Mouse (Mus musculus): Measurements from ENCODE around the gene Mast4. TPM values are rescaled to one million over a fixed set of nuclear protein-coding genes. Genes with fewer than 3 reads are reported as not detected.

The Mast4 gene
- total and polyA plus RNA-seq, 3 experiments, result 2.7 to 7.0 TPM; not detected in 1

GRCm38 (mm10) chr13:103205191-103205590 lies 129.1 kb downstream of the Mast4 start:
- TF ChIP-seq MYC (IDR thresholded peaks at IDR 0.05; ENCODE audit: low read depth, low read length) (no peak), EP300 (IDR thresholded peaks at IDR 0.05; ENCODE audit: low read depth in 1 of 2, low read length in 2 of 2) (no peak), JUND (IDR thresholded peaks at IDR 0.05; ENCODE audit: low read depth, low read length) (no peak), CHD2 (IDR thresholded peaks at IDR 0.05; ENCODE audit: low read length) (no peak), ZKSCAN1 (IDR thresholded peaks at IDR 0.05; ENCODE audit: low read depth, low read length) (no peak), MAZ (IDR thresholded peaks at IDR 0.05; ENCODE audit: low read depth, low read length) (no peak)
- H3K27me3 ChIP-seq (ENCODE audit: control insufficient read depth in 1 of 2, insufficient read depth in 2 of 2, low read length in 2 of 2), result no peaks in the 10 kb centered on the region
- no peak overlapping the region for H3K9ac ChIP-seq (ENCODE audit: control insufficient read depth, low read depth, low read length, poor library complexity, severe bottlenecking)
- H3K9me3 ChIP-seq (replicated peaks; ENCODE audit: insufficient read depth, low read length), result no peaks in the 10 kb centered on the region
- H3K36me3 ChIP-seq (ENCODE audit: control insufficient read depth in 1 of 2, insufficient read depth in 2 of 2, low read length in 2 of 2), result no peaks in the 10 kb centered on the region
- no peaks in the 10 kb centered on the region for H3K79me2 ChIP-seq (ENCODE audit: control insufficient read depth, insufficient read depth, low read length, poor library complexity)
- no peak overlapping the region for H3K4me3 ChIP-seq (ENCODE audit: control insufficient read depth in 1 of 2, insufficient read depth in 1 of 2, low read depth in 2 of 2, low read length in 2 of 2)
- H3K27ac ChIP-seq (ENCODE audit: control insufficient read depth, low read depth, low read length), result no peak overlapping the region
- no peaks in the 10 kb centered on the region for H3K4me1 ChIP-seq (ENCODE audit: control insufficient read depth in 1 of 2, insufficient read depth in 2 of 2, low read length in 2 of 2)
- DNase-seq (ENCODE audit: low read depth, low spot score), result no peak

GRCm38 (mm10) chr13:103203376-103203895 lies 130.9 kb downstream of the Mast4 start:
- DNase-seq (ENCODE audit: low read depth, low spot score), result no peak
- Histone ChIP-seq H3K9me3 (replicated peaks; ENCODE audit: insufficient read depth, low read length) (no peaks in the 10 kb centered on the region), H3K9ac (ENCODE audit: control insufficient read depth, low read depth, low read length, poor library complexity, severe bottlenecking) (no peak overlapping the region), H3K27me3 (ENCODE audit: control insufficient read depth in 1 of 2, insufficient read depth in 2 of 2, low read length in 2 of 2) (no peaks in the 10 kb centered on the region), H3K4me3 (ENCODE audit: control insufficient read depth in 1 of 2, insufficient read depth in 1 of 2, low read depth in 2 of 2, low read length in 2 of 2) (no peak overlapping the region), H3K79me2 (ENCODE audit: control insufficient read depth, insufficient read depth, low read length, poor library complexity) (no peaks in the 10 kb centered on the region), H3K4me1 (ENCODE audit: control insufficient read depth in 1 of 2, insufficient read depth in 2 of 2, low read length in 2 of 2) (no peaks in the 10 kb centered on the region), H3K27ac (ENCODE audit: control insufficient read depth, low read depth, low read length) (no peak overlapping the region), H3K36me3 (ENCODE audit: control insufficient read depth in 1 of 2, insufficient read depth in 2 of 2, low read length in 2 of 2) (no peaks in the 10 kb centered on the region)
- TF ChIP-seq RAD21 (IDR thresholded peaks at IDR 0.05; ENCODE audit: low read depth, low read length) (no peak), TAL1 (IDR thresholded peaks at IDR 0.05; ENCODE audit: low read length) (no peak), CHD1 (IDR thresholded peaks at IDR 0.05; ENCODE audit: low read depth, low read length) (no peak), UBTF (IDR thresholded peaks at IDR 0.05; ENCODE audit: borderline replicate concordance, insufficient read depth, low read depth, low read length) (no peak), MAFK (IDR thresholded peaks at IDR 0.05; ENCODE audit: borderline replicate concordance, low read depth, low read length) (no peak), KAT2A (conservative IDR thresholded peaks at IDR 0.05; ENCODE audit: low read depth, low read length) (no peak), ETS1 (IDR thresholded peaks at IDR 0.05; ENCODE audit: low read depth, low read length) (no peak), MXI1 (IDR thresholded peaks at IDR 0.05; ENCODE audit: low read depth, low read length) (no peak), MAX (IDR thresholded peaks at IDR 0.05; ENCODE audit: low read length) (no peak), ZKSCAN1 (IDR thresholded peaks at IDR 0.05; ENCODE audit: low read depth, low read length) (no peak), SMC3 (IDR thresholded peaks at IDR 0.05; ENCODE audit: low read depth, low read length) (no peak), NELFE (IDR thresholded peaks at IDR 0.05; ENCODE audit: low read depth, low read length) (no peak), ZC3H11A (IDR thresholded peaks at IDR 0.05; ENCODE audit: low read depth, low read length) (no peak), GABPA (IDR thresholded peaks at IDR 0.05; ENCODE audit: low read depth, low read length) (no peak)

All from MEL (cell line).